Mouse (Mus musculus) heart, postnatal 4 days (tissue): ENCODE measurements at regions not wholly inside any gene's neighbourhood (a gene's known extent, or its start where the extent isn't known, plus 50 kb on each side); places are given as distances from the start of the nearest gene placed in this dataset.

ENCODE experiments used
- DNase-seq: peaks from one replicate; pipeline ENCODE4 v3.0.0; 2021

DNA sequence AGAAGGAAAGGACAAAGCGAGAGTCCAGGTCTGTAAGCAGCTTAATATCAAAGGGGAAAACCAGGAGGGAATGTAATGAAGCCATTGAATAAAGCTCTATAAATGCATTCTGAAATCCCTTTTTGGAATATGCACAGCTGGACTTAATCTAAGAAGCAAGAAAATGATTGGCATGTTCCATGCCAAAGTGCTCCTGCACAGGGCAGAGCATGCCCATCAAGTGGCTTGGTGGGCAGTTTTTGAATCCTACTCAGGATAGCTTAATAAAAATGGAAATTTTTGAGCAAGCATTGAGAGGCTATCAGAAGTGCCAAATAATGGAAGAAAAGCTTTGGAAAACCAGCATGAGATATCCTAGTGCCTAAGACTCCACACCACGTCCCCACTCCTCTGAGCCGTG is 466.1 kb downstream of the Epm2a start:
- no peak for DNase-seq

DNA sequence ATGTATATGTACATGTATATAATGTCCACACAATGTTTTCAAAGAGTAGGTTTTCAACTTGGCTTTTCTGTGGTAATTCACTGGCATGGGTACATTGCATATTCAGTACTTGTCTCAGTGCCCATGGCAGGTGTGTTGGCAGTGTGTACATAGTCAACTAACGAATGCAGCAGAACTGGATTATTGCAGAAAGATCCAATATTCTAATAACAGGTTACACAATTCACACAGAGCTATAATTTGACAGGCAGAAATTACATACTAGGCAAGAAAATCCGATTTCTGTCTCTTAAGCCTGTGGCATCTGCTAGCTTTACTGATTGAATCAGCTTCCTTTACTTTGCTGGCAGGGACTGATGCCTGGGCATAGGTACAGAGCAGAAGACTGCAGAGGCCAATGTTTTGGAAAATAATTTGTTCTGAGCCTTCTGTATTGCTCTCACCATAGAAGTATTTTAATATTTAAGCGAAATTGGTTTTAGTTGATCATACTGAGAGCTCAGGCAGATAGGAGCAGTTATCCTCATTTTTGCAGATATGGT is 479.3 kb downstream of the Epm2a start:
- no peak for DNase-seq

DNA sequence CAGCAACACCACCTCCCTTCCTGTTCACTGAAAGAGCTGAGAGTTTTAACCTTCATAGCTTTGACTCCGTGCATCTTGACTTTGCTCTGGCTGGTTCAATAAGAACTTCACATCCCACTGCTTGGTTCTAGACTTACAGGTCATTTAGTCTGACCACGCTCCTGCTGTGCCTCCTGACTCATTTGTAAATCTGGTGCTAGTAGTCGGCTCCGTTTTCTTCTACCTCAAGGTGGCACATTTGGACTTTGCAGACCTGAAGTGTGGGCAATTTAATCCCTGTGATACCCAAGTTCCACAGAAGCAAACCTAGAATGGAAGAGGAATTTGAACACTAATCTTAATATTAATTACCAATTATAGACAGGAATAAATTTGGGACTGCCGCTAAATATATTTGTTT is 497.9 kb downstream of the Epm2a start:
- no peak for DNase-seq

DNA sequence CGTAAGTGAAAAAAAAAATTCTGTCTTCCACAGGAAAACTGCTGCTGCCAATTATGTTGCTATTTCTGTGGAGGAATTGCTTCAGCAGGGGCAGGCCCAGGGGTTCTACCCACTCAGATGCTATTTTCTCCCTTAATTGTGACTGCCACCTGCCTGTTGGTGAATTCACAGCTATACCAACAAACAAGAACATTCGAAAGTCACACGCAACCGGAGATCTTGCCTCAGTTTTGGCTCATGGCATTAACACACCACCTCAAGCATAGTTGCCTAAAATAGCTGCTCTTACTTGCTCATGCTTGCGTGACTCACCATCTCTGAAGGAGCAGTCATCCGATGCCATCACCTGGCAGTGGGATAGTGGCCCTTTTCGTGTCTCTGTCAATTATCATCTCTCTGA is 498.3 kb downstream of the Epm2a start:
- DNase-seq: no peak

DNA sequence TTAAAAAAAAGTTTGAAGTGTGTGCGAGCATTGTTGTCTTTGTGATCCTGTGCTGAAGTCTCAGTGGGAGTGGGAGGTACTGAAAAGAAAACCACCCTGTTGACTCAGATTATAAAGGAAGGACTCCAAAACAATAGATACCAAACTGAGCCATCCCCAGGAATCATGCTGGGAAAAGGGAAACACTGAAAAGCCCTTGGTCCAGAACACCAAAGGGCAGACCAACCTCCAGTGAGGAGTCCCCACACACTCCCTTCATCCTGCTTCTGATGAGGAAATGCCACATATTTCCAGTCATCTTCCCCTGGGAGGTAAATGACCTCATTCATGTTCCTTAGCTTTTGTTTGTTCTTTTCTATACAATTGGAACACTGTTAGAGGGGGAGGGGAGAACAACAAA is 502.9 kb downstream of the Epm2a start:
- DNase-seq: no peak

DNA sequence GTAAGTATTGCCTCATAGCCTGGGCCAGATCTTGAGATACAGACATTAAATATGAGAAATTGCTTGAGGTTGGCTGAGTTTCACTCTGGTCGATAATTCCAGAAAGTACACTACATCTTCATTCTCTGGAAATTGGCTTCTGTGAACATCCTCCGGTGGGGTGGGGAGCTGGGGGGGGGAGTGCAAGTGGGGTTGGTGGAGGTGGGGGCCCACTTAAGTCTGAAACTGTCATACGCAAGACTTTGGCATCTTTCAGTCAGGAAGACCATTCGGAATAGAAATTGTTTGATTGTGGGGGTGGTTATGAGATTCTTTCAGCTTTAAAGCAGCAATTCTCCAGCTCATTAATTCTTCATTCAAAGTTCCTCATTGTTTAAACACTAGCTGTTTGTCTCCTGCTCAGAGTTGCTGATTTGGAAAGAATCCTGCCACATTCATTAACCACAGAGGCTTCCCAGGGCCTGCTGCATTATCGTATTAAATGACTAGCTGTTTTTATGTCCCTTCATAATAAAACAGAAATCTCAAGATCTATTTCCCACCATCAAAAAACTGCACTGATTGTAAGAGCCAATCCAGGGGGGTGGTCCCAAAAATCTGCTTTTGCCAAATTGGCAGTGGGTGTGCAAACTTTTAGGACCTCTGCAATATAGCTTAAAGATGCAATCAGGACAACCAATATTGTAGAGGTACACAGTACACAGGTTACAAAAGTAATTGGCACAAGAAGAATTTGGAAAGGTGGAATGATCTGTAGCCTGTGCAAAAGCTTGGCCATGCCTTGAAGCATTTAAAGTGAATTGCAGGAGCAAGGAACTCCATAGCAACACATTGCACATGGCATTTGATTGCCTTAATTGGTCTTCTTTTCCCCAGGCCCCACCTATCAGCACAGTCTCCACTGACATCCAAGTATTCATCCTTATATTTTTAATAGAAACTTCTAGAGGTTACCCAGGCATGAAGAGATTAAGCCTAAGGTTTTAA is 532.2 kb downstream of the Epm2a start:
- no peak for DNase-seq

DNA sequence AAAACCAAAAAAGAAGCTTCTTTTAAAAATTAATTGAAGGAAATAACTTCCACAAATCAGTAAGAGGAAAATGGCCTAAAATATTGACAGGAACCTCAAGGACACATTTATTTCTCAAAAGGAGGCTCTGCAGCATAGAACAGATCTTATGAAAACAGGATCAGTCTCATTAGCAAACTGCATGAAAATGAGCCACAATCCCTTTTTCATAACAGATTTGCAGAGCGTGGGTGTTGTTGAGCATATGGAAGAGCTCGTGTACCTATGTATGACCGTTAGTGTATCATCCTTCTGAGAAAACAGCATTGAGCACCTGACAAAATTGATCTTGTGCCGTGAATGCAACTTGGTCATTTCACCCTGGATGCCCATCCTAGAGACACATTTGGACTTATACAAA is 543.0 kb downstream of the Epm2a start:
- no peak for DNase-seq

DNA sequence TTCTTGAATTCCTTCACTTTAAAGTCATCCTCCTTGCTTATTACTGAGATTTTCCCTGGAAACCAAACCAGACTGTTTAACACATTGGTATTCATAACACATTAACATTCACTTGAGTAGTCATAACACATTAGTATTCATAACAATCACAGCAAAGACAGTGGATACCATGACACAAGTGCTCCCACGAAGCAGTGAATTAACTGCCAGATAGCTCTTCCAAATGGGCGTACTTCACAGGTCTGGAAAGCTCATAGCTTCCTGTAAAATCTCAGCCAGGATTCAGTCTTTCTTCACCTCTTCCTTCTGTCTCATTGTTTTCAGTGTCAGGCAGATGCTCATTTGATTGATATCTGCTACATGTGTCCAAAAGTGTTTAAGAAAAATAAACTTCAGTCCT is 545.7 kb downstream of the Epm2a start:
- no peak for DNase-seq

DNA sequence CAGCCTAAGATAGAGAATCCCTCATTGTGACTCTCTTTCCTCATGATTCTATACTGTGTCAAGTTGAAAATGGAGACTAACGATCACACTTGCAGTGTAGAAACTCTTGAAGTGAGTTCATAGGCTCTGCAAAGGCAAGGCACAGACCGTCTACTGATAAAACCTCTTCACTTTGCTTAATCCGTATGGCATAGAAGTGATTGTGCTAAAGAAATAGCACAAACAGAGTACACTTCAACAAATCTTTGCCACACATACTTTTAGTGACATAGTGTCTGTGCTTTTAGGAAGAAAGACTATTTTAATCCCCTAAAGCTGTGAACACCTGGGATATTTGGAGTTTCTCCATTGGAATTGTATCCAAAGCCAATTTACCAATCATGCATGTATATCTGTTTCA is 578.9 kb downstream of the Epm2a start:
- no peak for DNase-seq

DNA sequence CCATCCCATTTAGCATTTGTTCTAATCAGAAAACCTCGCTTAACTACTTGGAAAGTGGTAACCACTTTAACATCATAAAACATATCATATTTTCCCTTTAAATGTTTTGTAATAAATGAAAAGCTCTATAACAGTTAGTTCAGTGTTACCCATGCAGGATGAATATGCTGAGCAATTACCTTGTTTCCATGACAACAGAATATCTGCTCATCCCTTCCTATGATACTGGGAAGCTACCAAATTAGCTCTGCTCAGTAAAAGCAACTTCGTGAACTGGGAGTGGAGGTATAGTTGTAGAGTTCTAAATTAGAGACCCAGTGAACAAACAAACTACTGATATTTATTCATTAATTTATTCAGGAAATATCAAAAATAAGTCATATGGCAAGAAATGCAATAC is 595.0 kb downstream of the Epm2a start:
- no peak for DNase-seq

DNA sequence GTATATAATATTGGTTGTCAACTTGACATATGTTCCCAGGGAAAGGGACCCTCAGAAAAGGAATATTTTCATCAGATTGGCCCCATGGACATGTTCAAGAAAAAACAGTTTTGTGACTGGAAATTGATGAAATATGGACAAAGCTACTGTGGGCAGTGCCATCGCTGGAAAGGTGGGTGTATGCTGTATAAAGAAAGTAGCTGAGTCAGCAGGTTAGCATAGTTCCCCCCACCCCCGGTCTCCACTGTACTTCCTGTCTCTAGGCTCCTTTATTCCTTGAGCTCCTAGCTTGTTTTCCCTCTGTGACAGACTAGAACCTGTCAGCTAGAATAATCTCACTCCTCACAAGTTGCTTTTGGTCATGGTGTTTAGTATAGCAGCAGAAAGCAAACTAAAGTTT is 599.6 kb downstream of the Epm2a start:
- DNase-seq: no peak

DNA sequence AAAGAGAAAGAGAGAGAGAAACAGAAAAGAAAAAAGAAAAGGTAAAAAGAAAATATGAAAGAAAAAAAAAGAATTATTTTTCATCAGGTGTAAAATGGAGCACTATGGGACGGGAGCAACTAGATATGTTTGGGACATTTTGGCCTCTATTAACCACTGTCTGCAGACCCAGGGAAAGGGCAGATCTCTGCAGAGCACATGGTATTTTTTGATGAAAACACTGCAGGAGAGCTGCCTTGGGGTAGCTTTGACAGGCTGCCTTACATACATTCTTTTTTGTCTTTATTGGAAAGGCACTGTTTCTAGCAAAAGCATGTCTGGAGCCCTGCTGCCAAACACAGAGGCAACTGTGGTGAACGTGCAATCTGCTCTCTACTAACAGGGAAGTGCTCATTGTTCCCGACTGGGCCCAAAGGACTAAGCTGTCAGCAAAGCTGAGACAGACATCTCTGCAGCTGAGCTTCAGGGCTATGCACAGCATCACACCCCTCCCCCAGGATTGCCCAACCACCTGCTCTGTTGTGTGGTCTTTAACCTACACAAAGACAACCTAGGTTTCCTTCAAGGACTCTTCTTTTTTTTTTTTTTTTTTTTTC is 617.2 kb downstream of the Epm2a start:
- no peak for DNase-seq

DNA sequence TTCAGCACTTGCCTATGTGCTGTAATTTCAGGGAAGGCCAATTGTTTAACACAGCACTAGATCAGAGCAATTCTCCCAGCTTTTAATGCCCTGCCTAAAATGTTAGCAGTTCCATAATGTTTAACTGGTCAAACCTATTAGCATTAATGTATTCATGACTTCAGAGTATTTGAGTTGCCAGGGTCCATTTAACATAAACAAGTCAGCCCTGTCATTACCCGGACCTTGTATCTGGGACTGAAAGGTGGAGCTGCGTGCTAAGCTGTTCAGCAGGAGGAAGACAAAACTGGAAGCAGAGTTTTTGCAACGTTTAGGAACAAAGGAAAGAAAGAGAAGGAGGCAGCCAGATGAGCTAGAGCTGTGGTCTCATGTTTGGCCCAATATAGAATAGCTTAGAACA is 661.8 kb downstream of the Epm2a start:
- DNase-seq: no peak

DNA sequence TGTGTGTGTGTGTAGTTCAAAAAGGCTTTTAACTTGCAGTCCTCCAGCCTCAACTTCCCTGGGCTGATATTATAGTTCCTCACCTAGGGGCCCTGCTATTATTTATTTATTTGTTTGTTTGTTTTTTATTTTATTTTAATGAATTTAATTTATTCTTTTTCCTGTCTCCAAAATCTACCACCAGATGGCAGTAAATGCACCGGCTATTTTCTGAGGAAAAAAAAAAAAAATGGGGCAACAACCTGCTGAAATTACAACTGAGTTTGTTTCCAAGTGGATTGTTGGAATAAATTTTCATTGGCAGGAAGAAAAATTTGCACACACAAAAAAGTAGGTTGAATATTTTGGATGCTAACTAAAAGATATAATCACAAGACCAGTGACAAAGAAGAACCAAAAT is 662.7 kb downstream of the Epm2a start:
- DNase-seq: no peak

DNA sequence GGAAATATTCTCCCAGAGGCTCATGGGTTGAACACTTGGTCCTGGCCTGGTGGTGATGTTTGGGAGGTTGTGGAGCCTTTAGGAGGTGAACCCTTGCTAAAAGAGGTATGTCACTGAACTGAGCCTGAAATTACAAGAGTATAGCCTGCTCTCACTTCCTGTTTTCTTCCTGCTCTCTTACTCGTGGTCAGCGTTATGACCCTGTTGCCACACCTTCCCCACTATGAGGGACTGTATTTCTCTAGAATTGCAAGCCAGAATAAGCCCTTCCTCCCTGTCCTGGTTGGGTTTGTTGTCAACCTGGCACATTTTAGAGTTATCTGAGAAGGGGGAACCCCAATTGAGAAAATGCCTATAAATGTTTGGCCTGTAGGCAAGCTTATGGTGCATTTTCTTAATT is 674.1 kb downstream of the Epm2a start:
- no peak for DNase-seq

DNA sequence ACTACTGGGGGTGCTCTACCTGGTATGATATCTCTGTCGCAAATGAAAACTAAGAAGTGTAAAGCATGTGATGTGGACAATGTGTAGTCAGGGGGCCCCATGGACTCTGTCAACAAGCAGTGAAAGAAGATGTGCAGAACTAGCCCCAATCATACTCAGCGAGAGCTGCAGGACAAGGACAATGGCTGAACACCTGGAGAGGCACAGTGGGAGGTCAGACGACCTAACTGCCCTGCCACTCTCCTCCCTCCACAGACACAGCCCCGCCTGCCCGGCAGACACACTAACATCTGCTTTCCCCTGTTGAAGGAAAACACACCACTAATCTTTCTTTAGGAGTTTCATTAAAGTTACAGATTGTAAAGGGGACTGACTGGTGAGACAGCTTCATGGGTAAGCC is 675.1 kb downstream of the Epm2a start:
- DNase-seq: no peak

DNA sequence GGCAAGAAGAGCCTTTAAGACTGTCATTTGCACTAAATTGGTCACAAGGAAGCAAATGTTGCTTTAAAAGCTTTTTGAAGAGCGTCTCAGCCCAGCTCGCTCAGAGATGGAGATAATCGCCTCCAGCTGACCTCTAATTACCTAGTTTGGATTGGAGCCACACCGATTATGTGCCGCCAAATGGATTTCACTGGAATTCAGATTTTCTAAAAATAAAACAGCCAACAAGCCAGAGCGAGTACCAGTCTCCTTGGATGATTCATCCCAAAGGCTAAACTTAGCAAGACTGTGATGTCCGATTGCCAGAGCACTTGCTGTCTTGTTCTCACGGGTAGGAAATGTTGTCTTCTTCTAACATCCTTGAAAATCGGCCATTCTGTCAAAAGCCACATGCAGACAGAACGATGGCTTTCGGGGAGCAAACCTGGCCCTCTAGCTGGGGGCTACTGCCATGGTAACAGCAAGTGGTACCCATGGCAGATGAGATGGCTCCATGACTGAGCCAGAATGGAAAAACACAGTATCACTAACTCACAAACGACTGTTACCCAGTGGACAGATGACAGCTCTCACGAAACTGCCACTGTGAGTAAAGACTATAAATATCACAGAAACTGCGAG is 676.1 kb downstream of the Epm2a start:
- peak; percentile 41 for DNase-seq

DNA sequence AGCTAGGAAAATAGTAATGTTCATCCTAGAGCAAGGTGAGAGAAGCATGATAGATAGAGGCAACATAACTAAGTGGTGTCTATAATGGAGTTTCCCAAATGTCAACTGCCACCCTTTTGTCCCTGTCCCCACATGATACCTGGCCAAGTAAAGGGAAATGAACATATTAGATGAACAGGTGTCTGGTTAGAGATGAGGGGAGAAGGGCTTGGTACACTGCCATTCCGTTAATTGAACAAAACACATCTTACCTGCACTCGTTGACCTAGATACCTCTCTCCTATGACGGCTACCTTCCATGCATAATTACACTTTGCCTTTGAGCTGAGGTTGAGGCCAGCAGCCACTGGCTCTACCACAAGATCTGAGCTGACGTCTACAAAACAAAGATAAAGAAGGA is 677.4 kb downstream of the Epm2a start:
- DNase-seq: no peak

DNA sequence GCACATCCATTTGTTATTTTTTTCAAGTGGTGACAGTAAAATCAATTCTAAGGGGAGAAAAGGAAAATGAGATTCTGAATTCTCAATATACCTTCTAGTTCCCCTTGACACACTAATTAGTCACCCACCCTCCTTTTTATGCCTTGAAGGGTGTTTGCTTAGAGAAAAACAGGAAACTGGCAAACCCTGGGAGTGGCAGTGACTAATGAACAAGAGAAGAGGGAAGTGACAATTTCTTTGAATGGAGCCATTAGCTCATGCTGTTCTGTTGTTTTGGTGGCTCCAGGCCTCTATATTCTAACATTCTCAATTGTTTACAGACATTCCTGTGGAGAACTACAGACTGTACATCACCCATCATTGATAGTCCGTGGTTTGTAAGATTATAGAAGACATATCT is 692.0 kb downstream of the Epm2a start:
- no peak for DNase-seq

DNA sequence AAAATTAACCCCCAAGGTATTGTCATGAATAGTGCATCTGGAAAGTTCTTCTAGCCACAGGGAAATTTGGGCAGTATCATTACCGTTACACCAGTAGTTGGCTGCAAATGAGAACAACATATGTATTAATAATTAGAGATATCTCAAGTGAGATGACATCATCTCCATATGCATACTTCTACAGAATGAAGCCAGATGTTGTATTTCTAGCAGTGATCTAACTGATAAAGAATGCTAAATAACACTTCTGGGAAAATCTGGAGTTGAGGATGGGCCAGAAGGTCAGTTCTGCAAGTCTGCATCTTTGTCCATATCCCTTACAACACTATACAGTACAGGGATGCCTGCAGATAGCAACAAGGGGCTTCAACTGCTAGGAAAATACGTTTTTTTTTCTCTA is 702.7 kb downstream of the Epm2a start:
- no peak for DNase-seq

DNA sequence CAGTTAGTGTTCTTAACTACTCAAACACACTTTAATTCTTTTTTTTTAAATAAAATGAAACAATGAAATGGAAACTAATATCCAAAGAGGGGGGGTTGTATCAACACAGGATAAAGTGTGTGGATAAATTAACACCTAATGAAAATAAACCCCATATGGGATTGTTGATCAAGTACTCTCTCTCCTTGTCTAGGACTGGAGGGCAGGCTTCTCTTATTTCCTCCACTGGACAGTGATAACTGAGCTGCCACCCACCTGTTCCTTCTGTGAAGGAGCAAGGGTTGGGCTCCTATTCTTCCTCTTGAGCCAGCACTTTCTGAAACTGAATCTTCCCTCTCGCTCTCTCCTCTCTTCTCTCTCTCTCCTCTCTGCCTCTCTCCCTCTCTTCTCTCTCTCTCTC is 716.5 kb downstream of the Epm2a start:
- no peak for DNase-seq

DNA sequence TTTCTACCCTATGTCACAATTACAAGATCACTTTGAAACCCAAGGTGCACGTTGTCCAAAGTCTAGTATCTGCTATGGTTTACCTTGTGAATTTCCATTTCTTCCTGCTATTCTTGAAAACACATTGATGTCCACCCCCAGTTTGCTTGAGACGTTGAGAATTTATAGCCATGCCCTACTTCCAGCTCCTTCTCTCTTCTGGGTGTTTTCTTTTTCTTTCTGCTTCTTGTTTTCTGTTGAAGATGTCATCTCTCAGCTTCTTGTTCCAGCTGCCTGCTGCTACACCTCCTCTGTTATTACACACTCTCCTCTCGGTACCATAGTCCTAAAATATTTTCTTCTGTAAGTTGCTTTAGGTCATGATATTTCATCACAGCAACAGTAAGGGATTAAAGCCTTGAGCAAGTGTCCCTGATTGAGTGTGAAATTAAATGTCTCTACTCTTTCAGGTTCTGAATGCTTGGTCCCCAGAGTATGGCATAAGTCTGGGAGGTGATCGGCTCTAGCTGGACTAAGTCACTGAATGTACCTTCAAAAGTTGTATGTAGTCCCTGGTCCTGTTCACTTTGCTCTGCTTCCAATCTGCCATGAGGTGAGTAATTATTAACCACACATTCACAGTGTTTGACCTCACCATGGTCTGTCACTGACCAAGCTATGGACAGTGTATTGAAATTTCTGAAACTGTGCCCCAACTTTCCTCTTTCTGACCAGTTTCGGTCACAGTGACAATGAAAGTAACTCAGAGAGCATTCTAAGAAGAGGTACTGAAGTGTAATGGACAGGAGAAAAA is 718.1 kb downstream of the Epm2a start:
- no peak for DNase-seq

DNA sequence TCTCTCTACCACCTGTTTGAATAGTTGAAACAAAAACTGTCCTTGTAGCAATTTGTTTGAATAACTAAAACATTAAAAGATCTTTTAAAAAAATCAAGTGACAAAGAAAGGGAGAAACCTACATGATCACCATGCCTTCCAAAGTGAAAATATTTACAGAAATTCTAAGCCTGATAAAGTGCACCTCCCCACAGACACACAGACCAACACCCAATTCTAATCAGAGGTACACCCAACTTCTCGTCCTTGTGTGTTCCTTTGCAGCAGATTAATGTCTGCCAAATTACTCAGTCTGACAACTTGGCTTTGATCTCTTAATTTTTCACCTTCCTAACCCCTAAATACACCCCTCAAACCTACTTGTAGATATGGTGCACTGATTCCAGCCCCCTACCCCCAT is 719.1 kb downstream of the Epm2a start:
- no peak for DNase-seq
